Mouse (Mus musculus): ENCODE results near the gene H2-DMb1. TPM values are rescaled to one million over a fixed set of nuclear protein-coding genes. Genes with fewer than 3 reads are reported as not detected.

H2-DMb1 gene
- polyA plus RNA-seq, 1 experiment from 2014 or later: 0.33 TPM

- peaks cover 52% of the 10 kb centered on the region for H3K27me3 ChIP-seq (replicated peaks)
- peaks cover 5% of the 10 kb centered on the region for H3K4me1 ChIP-seq (replicated peaks)
- 76% methylated on average over 3 of the region's 3 CpGs for WGBS
Measured at GRCm38 (mm10) chr17:34144960-34145371, 7.9 kb upstream of the H2-DMb1 start.

GRCm38 (mm10) chr17:34155534-34155933 is 2.7 kb downstream of the H2-DMb1 start:
- 45% methylated on average over 5 of the region's 5 CpGs for WGBS
- Histone ChIP-seq H3K9ac (no peak overlapping the region), H3K9me3 (replicated peaks) (no peaks in the 10 kb centered on the region), H3K27ac (ENCODE audit: poor library complexity, severe bottlenecking) (no peak overlapping the region), H3K36me3 (no peaks in the 10 kb centered on the region), H3K4me3 (no peak overlapping the region), H3K4me1 (replicated peaks) (no peaks in the 10 kb centered on the region), H3K4me2 (no peak overlapping the region), H3K27me3 (replicated peaks) (peaks cover 25% of the 10 kb centered on the region)
- no peak for ATAC-seq (ENCODE audit: insufficient number of reproducible peaks, low FRiP score)

More at GRCm38 (mm10) chr17:34144960-34145371, 7.9 kb upstream of the H2-DMb1 start:
- ATAC-seq (ENCODE audit: insufficient number of reproducible peaks, low FRiP score): no peak
- Histone ChIP-seq H3K4me2 (no peak overlapping the region), H3K9ac (no peak overlapping the region), H3K36me3 (no peaks in the 10 kb centered on the region), H3K4me3 (no peak overlapping the region), H3K9me3 (replicated peaks) (no peaks in the 10 kb centered on the region), H3K27ac (ENCODE audit: poor library complexity, severe bottlenecking) (no peak overlapping the region)

GRCm38 (mm10) chr17:34164202-34164895 is 11.5 kb downstream of the H2-DMb1 start:
- Histone ChIP-seq H3K4me1 (replicated peaks) (no peaks in the 10 kb centered on the region), H3K4me3 (no peak overlapping the region), H3K4me2 (no peak overlapping the region), H3K27me3 (replicated peaks) (peaks cover 8% of the 10 kb centered on the region), H3K27ac (ENCODE audit: poor library complexity, severe bottlenecking) (no peak overlapping the region), H3K36me3 (no peaks in the 10 kb centered on the region), H3K9me3 (replicated peaks) (peaks cover 16% of the 10 kb centered on the region), H3K9ac (no peak overlapping the region)
- no peak for ATAC-seq (ENCODE audit: insufficient number of reproducible peaks, low FRiP score)
- WGBS: 33% methylated on average over 9 of the region's 9 CpGs

- H3K4me2 ChIP-seq: no peak overlapping the region
- no peak overlapping the region for H3K4me3 ChIP-seq
- 58% methylated on average over 6 of the region's 6 CpGs for WGBS
- H3K27me3 ChIP-seq (replicated peaks): peaks cover 8% of the 10 kb centered on the region
- ATAC-seq (ENCODE audit: insufficient number of reproducible peaks, low FRiP score): no peak
- H3K9ac ChIP-seq: no peak overlapping the region
- H3K36me3 ChIP-seq: no peaks in the 10 kb centered on the region
- peaks cover 16% of the 10 kb centered on the region for H3K9me3 ChIP-seq (replicated peaks)
- H3K4me1 ChIP-seq (replicated peaks): no peaks in the 10 kb centered on the region
- H3K27ac ChIP-seq (ENCODE audit: poor library complexity, severe bottlenecking): no peak overlapping the region
Measured at GRCm38 (mm10) chr17:34165033-34165730, 12.3 kb downstream of the H2-DMb1 start.

GRCm38 (mm10) chr17:34169279-34169678 is 16.4 kb downstream of the H2-DMb1 start:
- Histone ChIP-seq H3K27me3 (replicated peaks) (peaks cover 5% of the 10 kb centered on the region), H3K27ac (ENCODE audit: poor library complexity, severe bottlenecking) (no peak overlapping the region), H3K9ac (no peak overlapping the region), H3K4me1 (replicated peaks) (no peaks in the 10 kb centered on the region), H3K36me3 (no peaks in the 10 kb centered on the region), H3K4me2 (no peak overlapping the region), H3K9me3 (replicated peaks) (peaks cover 17% of the 10 kb centered on the region), H3K4me3 (no peak overlapping the region)
- WGBS: 0% methylated on average over 2 of the region's 2 CpGs
- no peak for ATAC-seq (ENCODE audit: insufficient number of reproducible peaks, low FRiP score)

- Histone ChIP-seq H3K27me3 (replicated peaks) (peaks cover 6% of the 10 kb centered on the region), H3K4me2 (no peak overlapping the region), H3K27ac (ENCODE audit: poor library complexity, severe bottlenecking) (no peak overlapping the region), H3K9ac (no peak overlapping the region), H3K4me1 (replicated peaks) (no peaks in the 10 kb centered on the region), H3K9me3 (replicated peaks) (peaks cover 14% of the 10 kb centered on the region), H3K36me3 (no peaks in the 10 kb centered on the region), H3K4me3 (no peak overlapping the region)
- WGBS: 21% methylated on average over 4 of the region's 4 CpGs
- ATAC-seq (ENCODE audit: insufficient number of reproducible peaks, low FRiP score): no peak
Measured at GRCm38 (mm10) chr17:34170487-34170876, 17.6 kb downstream of the H2-DMb1 start.

GRCm38 (mm10) chr17:34170877-34171498 is 18.1 kb downstream of the H2-DMb1 start:
- no peak overlapping the region for H3K4me2 ChIP-seq

GRCm38 (mm10) chr17:34172528-34172927 is 19.7 kb downstream of the H2-DMb1 start:
- H3K4me3 ChIP-seq: no peak overlapping the region
- no peaks in the 10 kb centered on the region for H3K4me1 ChIP-seq (replicated peaks)
- H3K9ac ChIP-seq: no peak overlapping the region
- H3K9me3 ChIP-seq (replicated peaks): peaks cover 18% of the 10 kb centered on the region
- no peaks in the 10 kb centered on the region for H3K36me3 ChIP-seq
- no peak overlapping the region for H3K27ac ChIP-seq (ENCODE audit: poor library complexity, severe bottlenecking)
- ATAC-seq (ENCODE audit: insufficient number of reproducible peaks, low FRiP score): no peak
- no peak overlapping the region for H3K4me2 ChIP-seq
- 89% methylated on average over 5 of the region's 5 CpGs for WGBS
- H3K27me3 ChIP-seq (replicated peaks): peaks cover 6% of the 10 kb centered on the region

More at GRCm38 (mm10) chr17:34170877-34171498, 18.1 kb downstream of the H2-DMb1 start:
- H3K9ac ChIP-seq: no peak overlapping the region
- 36% methylated on average over 13 of the region's 13 CpGs for WGBS
- no peak overlapping the region for H3K27ac ChIP-seq (ENCODE audit: poor library complexity, severe bottlenecking)
- H3K4me1 ChIP-seq (replicated peaks): no peaks in the 10 kb centered on the region
- H3K4me3 ChIP-seq: no peak overlapping the region
- no peaks in the 10 kb centered on the region for H3K36me3 ChIP-seq
- H3K9me3 ChIP-seq (replicated peaks): peaks cover 9% of the 10 kb centered on the region
- H3K27me3 ChIP-seq (replicated peaks): peaks cover 6% of the 10 kb centered on the region
- no peak for ATAC-seq (ENCODE audit: insufficient number of reproducible peaks, low FRiP score)

GRCm38 (mm10) chr17:34174075-34174474 is 21.2 kb downstream of the H2-DMb1 start:
- Histone ChIP-seq H3K4me2 (no peak overlapping the region), H3K27me3 (replicated peaks) (peaks cover 6% of the 10 kb centered on the region), H3K36me3 (no peaks in the 10 kb centered on the region), H3K27ac (ENCODE audit: poor library complexity, severe bottlenecking) (no peak overlapping the region), H3K9me3 (replicated peaks) (peaks cover 18% of the 10 kb centered on the region), H3K9ac (no peak overlapping the region), H3K4me1 (replicated peaks) (no peaks in the 10 kb centered on the region), H3K4me3 (no peak overlapping the region)
- no peak for ATAC-seq (ENCODE audit: insufficient number of reproducible peaks, low FRiP score)
- 53% methylated on average over 1 of the region's 1 CpGs for WGBS

GRCm38 (mm10) chr17:34177179-34177578 is 24.3 kb downstream of the H2-DMb1 start:
- peaks cover 6% of the 10 kb centered on the region for H3K27me3 ChIP-seq (replicated peaks)
- no peak overlapping the region for H3K4me2 ChIP-seq
- 64% methylated on average over 4 of the region's 4 CpGs for WGBS
- H3K36me3 ChIP-seq: no peaks in the 10 kb centered on the region
- no peak overlapping the region for H3K27ac ChIP-seq (ENCODE audit: poor library complexity, severe bottlenecking)
- H3K9ac ChIP-seq: no peak overlapping the region
- no peak overlapping the region for H3K4me3 ChIP-seq
- peaks cover 18% of the 10 kb centered on the region for H3K9me3 ChIP-seq (replicated peaks)
- no peak for ATAC-seq (ENCODE audit: insufficient number of reproducible peaks, low FRiP score)
- no peaks in the 10 kb centered on the region for H3K4me1 ChIP-seq (replicated peaks)

GRCm38 (mm10) chr17:34179019-34179418 is 26.1 kb downstream of the H2-DMb1 start:
- Histone ChIP-seq H3K27ac (ENCODE audit: poor library complexity, severe bottlenecking) (no peak overlapping the region), H3K9me3 (replicated peaks) (peaks cover 12% of the 10 kb centered on the region), H3K27me3 (replicated peaks) (peaks cover 22% of the 10 kb centered on the region), H3K4me2 (no peak overlapping the region), H3K9ac (no peak overlapping the region), H3K36me3 (no peaks in the 10 kb centered on the region), H3K4me1 (replicated peaks) (no peaks in the 10 kb centered on the region), H3K4me3 (no peak overlapping the region)
- ATAC-seq (ENCODE audit: insufficient number of reproducible peaks, low FRiP score): no peak
- WGBS: 57% methylated on average over 6 of the region's 6 CpGs

Data from heart, embryonic 12.5 days (tissue).